Mouse (Mus musculus): ENCODE results near the gene Ctnnb1. TPM values are rescaled to one million over a fixed set of nuclear protein-coding genes. Genes with fewer than 3 reads are reported as not detected.
A peak's percentile ranks its signal among the peaks of the same experiment; 100 is the strongest.

The Ctnnb1 gene
- polyA plus RNA-seq, 1 experiment from 2014 or later: 338 TPM

DNA sequence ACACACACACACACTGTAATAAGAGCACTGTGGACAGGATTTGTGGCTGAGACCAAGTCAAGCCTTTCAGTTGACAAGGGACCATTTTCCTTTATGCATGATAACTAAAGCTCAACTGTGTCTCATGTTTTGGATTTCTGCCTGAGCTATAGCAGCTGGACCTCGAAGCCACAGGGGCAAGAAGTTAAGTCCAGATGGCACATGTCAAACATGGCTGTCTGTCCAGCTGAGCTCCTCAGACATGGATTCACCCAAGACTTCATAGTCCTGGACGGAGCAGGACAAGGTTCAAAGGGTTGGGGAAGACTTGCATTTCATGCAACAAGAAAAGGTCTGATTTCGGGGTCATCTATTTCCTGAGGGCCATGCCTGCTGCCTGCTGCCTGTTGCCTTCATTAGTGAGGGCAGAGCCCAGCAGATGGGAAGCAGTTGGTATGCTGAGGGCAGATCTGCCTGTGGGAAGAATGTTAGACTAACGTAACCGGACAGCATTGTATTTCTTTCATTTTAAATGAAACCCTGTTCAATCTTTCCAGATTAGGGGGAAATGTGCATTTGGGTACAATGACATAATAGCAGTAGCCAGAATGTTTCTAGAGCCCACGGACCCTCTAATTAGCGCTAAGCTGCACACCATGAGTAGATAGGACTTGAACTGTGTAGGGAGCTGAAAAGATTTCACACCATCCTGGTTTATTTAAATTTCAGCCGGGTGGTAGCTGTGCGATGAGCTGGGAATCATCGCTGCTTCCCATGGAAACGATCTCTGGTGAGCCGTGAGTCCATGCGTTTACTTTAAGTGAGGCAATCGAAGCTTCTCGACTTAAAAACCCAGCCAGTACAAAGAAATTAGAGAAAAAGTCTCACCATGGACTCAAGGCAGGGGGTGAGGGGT lies 61.0 kb downstream of the Ctnnb1 start:
- ATAC-seq (ENCODE audit: low read depth): no peak
- Histone ChIP-seq H3K9me3 (ENCODE audit: control insufficient read depth, low read length) (no peaks in the 10 kb centered on the region), H3K27ac (ENCODE audit: low read depth, low read length) (no peak overlapping the region), H3K4me2 (ENCODE audit: low read depth, low read length) (no peak overlapping the region), H3K36me3 (ENCODE audit: control insufficient read depth, insufficient read depth, low read length) (no peaks in the 10 kb centered on the region), H3K4me1 (ENCODE audit: control insufficient read depth, insufficient read depth, low read length) (peaks cover 23% of the 10 kb centered on the region; the same call in 1 of the 2 replicates), H3K9ac (replicated peaks; ENCODE audit: low read depth, low read length) (no peak overlapping the region), H3K4me3 (ENCODE audit: low read depth, low read length) (no peak overlapping the region), H3K27me3 (ENCODE audit: control insufficient read depth, insufficient read depth, low read length) (no peaks in the 10 kb centered on the region)
- 49% methylated on average over 15 of the region's 15 CpGs for WGBS

DNA sequence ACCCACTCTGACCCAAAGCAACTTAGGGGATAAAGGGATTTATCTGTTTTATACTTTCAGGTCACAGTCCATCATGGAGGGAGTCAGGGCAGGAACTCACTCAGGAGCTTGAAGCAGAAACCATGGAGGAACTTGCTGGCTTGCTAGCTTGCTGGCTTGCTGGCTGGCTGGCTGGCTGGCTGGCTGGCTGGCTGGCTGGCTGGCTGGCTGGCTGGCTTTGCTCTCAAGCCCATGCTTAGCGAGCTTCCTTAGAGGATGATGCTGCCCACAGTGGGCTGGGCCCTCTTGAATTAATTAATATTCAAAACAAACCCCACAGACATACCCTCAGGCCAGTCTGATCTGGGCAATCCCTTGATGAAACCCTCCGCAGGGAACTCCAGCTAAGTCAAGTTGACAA lies 62.8 kb downstream of the Ctnnb1 start:
- Histone ChIP-seq H3K36me3 (ENCODE audit: control insufficient read depth, insufficient read depth, low read length) (no peaks in the 10 kb centered on the region), H3K9me3 (ENCODE audit: control insufficient read depth, low read length) (no peaks in the 10 kb centered on the region), H3K27me3 (ENCODE audit: control insufficient read depth, insufficient read depth, low read length) (no peaks in the 10 kb centered on the region), H3K9ac (replicated peaks; ENCODE audit: low read depth, low read length) (no peak overlapping the region), H3K4me2 (ENCODE audit: low read depth, low read length) (no peak overlapping the region), H3K27ac (ENCODE audit: low read depth, low read length) (no peak overlapping the region), H3K4me1 (ENCODE audit: control insufficient read depth, insufficient read depth, low read length) (peaks cover 23% of the 10 kb centered on the region; the same call in 1 of the 2 replicates), H3K4me3 (ENCODE audit: low read depth, low read length) (no peak overlapping the region)
- ATAC-seq (ENCODE audit: low read depth): no peak
- 75% methylated on average over 2 of the region's 2 CpGs for WGBS

DNA sequence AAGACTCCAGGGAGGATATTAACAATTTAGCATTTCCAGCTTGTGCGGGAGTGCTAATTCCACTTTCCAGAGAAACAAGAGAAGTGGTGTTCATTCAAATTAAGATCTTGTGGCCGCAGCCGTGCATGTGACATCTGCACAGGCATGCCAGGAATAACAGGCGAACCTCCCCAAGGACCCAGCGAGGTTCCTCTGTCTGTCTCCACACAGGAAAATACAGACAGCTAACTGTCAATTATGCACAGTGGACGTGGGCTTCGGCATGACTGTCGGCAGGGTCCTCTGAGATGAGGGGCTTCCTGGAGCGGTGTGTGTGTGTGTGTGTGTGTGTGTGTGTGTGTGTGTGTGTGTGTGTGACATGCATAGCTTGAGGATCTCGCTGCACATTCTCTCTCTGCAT lies 64.0 kb downstream of the Ctnnb1 start:
- peaks cover 19% of the 10 kb centered on the region; the same call in 1 of the 2 replicates for H3K4me1 ChIP-seq (ENCODE audit: control insufficient read depth, insufficient read depth, low read length)
- no peak overlapping the region for H3K4me3 ChIP-seq (ENCODE audit: low read depth, low read length)
- no peaks in the 10 kb centered on the region for H3K9me3 ChIP-seq (ENCODE audit: control insufficient read depth, low read length)
- H3K36me3 ChIP-seq (ENCODE audit: control insufficient read depth, insufficient read depth, low read length): no peaks in the 10 kb centered on the region
- peak overlapping the region; percentile 34; the same call in 1 of the 2 replicates for H3K27ac ChIP-seq (ENCODE audit: low read depth, low read length)
- H3K9ac ChIP-seq (replicated peaks; ENCODE audit: low read depth, low read length): no peak overlapping the region
- H3K27me3 ChIP-seq (ENCODE audit: control insufficient read depth, insufficient read depth, low read length): no peaks in the 10 kb centered on the region
- no peak overlapping the region for H3K4me2 ChIP-seq (ENCODE audit: low read depth, low read length)
- WGBS: 35% methylated on average over 10 of the region's 10 CpGs
- no peak for ATAC-seq (ENCODE audit: low read depth)

DNA sequence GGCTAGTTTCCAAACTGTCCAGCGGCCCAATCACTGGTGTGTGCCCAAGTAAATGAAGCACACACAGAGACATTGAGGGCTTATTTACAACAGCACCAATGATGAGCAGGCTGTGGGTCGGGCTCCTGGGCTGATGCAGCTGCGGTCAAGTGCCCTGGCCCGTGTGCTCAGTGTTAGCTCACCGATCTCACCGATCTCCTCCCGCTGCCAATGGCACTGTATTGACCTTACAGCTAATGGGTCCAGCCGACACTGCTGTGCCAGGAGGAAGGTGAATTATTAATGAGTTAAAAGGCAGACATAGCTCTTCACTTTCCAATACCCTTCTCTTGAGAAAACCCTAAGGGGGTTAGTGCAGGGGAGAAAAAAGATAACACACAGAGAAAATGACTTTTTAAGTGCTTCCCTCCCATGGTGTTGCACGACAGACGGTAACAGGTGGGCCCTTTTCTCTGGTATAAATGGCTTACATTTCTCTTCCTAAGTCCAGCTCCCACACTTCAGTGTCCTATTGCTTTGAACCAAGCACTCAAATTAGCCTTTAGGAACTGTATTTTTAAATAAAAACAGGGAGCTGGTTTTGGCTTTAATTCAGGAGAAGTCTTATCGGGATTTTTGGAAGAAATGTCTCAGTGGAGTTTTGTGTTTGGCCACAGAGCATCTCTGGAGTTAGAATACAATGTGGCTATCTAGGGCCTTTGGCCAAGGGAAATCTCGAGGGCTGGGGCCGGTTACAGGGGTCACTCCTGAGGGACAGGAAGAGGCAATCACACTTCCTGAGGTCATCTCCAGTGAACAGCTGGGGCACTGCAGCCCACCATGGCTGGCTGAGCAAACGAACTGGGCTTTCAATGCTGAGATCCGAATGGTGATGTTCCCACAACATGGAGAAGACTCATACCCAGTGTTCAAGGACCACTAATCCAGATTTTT lies 65.5 kb downstream of the Ctnnb1 start:
- Histone ChIP-seq H3K36me3 (ENCODE audit: control insufficient read depth, insufficient read depth, low read length) (no peaks in the 10 kb centered on the region), H3K27me3 (ENCODE audit: control insufficient read depth, insufficient read depth, low read length) (no peaks in the 10 kb centered on the region), H3K9ac (replicated peaks; ENCODE audit: low read depth, low read length) (no peak overlapping the region), H3K4me2 (ENCODE audit: low read depth, low read length) (no peak overlapping the region), H3K27ac (ENCODE audit: low read depth, low read length) (no peak overlapping the region), H3K9me3 (ENCODE audit: control insufficient read depth, low read length) (no peaks in the 10 kb centered on the region), H3K4me3 (ENCODE audit: low read depth, low read length) (no peak overlapping the region), H3K4me1 (ENCODE audit: control insufficient read depth, insufficient read depth, low read length) (peaks cover 11% of the 10 kb centered on the region; the same call in 1 of the 2 replicates)
- no peak for ATAC-seq (ENCODE audit: low read depth)
- 67% methylated on average over 15 of the region's 15 CpGs for WGBS

DNA sequence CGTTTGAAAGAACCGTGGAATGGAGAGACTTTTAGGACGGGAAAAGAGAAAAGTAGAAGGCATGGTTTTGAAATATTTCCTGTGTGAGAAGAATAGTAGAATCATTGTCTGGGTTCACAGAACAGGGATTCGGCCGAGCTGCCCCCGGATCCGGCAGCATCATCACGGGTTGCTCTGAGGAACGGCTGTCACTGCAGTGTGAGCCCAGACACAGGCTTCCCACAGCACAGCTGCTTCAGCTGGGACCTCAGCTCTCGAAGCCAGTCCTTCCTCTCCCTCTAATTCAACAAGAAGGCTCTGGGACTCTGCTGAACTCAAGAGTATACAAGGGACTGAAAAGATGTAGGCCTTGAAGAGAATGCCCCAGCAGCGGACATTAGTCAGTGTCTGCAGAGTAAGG lies 69.7 kb downstream of the Ctnnb1 start:
- Histone ChIP-seq H3K4me1 (ENCODE audit: control insufficient read depth, insufficient read depth, low read length) (peaks cover 7% of the 10 kb centered on the region; the same call in 1 of the 2 replicates), H3K27ac (ENCODE audit: low read depth, low read length) (no peak overlapping the region), H3K9ac (replicated peaks; ENCODE audit: low read depth, low read length) (no peak overlapping the region)

DNA sequence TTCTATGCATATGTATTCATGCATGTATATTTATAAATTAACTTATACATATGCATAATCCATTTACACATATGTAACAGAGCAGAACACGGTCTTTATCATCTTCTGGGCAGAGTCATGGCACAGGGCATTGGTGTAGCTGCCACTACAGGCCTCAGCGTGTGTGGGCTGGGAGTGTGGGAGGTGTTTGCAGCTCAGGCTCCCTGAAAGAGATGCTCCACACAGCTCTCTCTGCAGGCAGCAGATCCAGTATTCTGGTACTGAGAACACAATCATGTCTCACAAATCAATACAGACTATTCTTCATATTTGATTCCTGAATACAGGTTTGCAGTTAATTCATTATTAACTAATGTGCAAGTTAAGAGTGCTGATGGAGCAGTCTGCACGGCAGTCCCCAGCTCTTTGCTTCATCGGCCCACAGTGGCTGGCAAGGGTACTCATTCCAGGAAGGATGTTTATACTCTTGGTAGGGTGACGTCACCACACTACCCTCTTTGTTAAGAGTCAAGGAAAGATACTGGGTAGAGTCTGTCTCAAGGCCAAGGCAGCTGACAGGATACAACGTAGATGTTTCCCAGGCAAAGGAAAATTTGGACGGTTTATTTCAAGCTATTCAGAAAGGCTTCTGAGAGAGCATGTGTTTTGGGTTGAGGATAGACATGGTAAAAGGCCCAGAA lies 71.8 kb downstream of the Ctnnb1 start:
- Histone ChIP-seq H3K9ac (replicated peaks; ENCODE audit: low read depth, low read length) (no peak overlapping the region), H3K36me3 (ENCODE audit: control insufficient read depth, insufficient read depth, low read length) (no peaks in the 10 kb centered on the region), H3K27ac (ENCODE audit: low read depth, low read length) (0 out of 2 replicates have a peak overlapping the region, but pooled peaks have one; percentile 41), H3K4me3 (ENCODE audit: low read depth, low read length) (no peak overlapping the region), H3K4me1 (ENCODE audit: control insufficient read depth, insufficient read depth, low read length) (0 out of 2 replicates have a peak, but pooled peaks cover 3% of the 10 kb centered on the region), H3K9me3 (ENCODE audit: control insufficient read depth, low read length) (no peaks in the 10 kb centered on the region), H3K27me3 (ENCODE audit: control insufficient read depth, insufficient read depth, low read length) (no peaks in the 10 kb centered on the region), H3K4me2 (ENCODE audit: low read depth, low read length) (no peak overlapping the region)
- WGBS: 67% methylated on average over 7 of the region's 7 CpGs
- 0 out of 2 replicates have a peak, but pooled peaks have one; percentile 49 for ATAC-seq (ENCODE audit: low read depth)

More for the DNA sequence above, 69.7 kb downstream of the Ctnnb1 start:
- no peaks in the 10 kb centered on the region for H3K27me3 ChIP-seq (ENCODE audit: control insufficient read depth, insufficient read depth, low read length)
- no peaks in the 10 kb centered on the region for H3K9me3 ChIP-seq (ENCODE audit: control insufficient read depth, low read length)
- H3K36me3 ChIP-seq (ENCODE audit: control insufficient read depth, insufficient read depth, low read length): no peaks in the 10 kb centered on the region
- no peak overlapping the region for H3K4me3 ChIP-seq (ENCODE audit: low read depth, low read length)
- no peak overlapping the region for H3K4me2 ChIP-seq (ENCODE audit: low read depth, low read length)
- 71% methylated on average over 11 of the region's 11 CpGs for WGBS
- no peak for ATAC-seq (ENCODE audit: low read depth)

DNA sequence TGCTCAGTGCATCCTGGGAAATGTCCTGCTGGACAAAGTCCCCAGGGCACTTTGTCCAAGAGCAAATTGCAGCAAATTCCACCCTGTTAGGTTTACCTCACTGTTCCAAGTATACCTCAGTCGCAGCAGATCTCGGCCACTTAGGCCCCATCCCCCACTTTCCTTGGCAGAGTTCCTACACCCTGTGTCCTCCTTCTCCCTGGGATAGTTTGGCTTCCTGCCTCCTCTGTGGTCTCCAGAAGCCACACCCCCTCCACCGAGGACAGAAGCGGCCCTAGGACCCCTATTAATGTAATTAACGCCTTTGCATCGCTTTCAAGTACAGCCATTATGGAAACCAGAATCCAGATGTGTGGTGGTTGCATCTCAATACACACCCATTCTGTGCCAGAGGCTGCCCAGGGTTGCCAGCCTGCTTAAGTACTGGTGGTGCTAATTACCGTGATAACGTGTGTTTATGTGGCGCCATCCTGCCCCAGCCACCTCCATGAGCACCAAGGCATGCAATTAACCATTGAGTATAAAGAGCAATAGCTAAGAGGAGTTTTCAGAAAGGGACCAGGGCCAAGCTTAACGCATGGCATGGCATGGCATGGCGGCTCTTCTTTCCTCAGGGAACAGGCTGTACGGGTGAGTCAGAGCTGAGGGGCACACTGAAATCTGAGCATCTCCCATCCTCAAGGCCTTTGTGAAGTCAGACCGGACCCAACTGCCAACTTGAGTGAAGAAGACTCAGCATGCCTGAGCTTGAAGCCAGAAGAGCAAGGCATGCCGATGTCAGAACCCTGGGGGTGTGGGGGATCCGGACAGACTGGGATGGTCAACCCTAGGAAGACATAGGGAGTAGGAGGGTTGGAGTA lies 72.9 kb downstream of the Ctnnb1 start:
- Histone ChIP-seq H3K4me1 (ENCODE audit: control insufficient read depth, insufficient read depth, low read length) (0 out of 2 replicates have a peak, but pooled peaks cover 3% of the 10 kb centered on the region), H3K36me3 (ENCODE audit: control insufficient read depth, insufficient read depth, low read length) (no peaks in the 10 kb centered on the region), H3K4me3 (ENCODE audit: low read depth, low read length) (no peak overlapping the region), H3K27me3 (ENCODE audit: control insufficient read depth, insufficient read depth, low read length) (no peaks in the 10 kb centered on the region), H3K9ac (replicated peaks; ENCODE audit: low read depth, low read length) (no peak overlapping the region), H3K27ac (ENCODE audit: low read depth, low read length) (no peak overlapping the region), H3K4me2 (ENCODE audit: low read depth, low read length) (no peak overlapping the region), H3K9me3 (ENCODE audit: control insufficient read depth, low read length) (no peaks in the 10 kb centered on the region)
- peak; percentile 58; the same call in 1 of the 2 replicates for ATAC-seq (ENCODE audit: low read depth)
- WGBS: 56% methylated on average over 15 of the region's 15 CpGs

DNA sequence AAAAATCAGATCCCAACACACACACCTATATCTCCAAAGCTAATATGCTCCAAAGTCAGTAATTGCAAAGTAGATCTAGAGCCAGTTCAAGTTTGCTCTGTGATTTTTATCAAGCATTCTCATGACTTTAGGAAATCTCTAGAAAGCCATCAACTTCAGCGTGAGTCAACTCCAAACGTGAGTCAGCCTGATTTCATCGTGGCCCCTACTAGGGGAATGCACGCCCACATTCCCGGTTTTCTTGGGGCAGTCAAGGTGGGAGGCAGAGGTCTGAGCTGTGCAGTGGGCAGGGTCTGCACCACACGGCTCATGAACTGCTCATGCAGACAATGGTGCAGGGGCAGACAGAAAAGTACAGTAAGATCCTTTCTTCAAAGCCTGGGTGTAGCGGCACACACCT lies 76.9 kb downstream of the Ctnnb1 start:
- Histone ChIP-seq H3K4me2 (ENCODE audit: low read depth, low read length) (no peak overlapping the region), H3K27me3 (ENCODE audit: control insufficient read depth, insufficient read depth, low read length) (no peaks in the 10 kb centered on the region), H3K4me3 (ENCODE audit: low read depth, low read length) (no peak overlapping the region), H3K4me1 (ENCODE audit: control insufficient read depth, insufficient read depth, low read length) (0 out of 2 replicates have a peak, but pooled peaks cover 3% of the 10 kb centered on the region), H3K36me3 (ENCODE audit: control insufficient read depth, insufficient read depth, low read length) (no peaks in the 10 kb centered on the region), H3K27ac (ENCODE audit: low read depth, low read length) (no peak overlapping the region), H3K9me3 (ENCODE audit: control insufficient read depth, low read length) (no peaks in the 10 kb centered on the region), H3K9ac (replicated peaks; ENCODE audit: low read depth, low read length) (no peak overlapping the region)
- 86% methylated on average over 7 of the region's 7 CpGs for WGBS
- no peak for ATAC-seq (ENCODE audit: low read depth)

All from neural tube, embryonic 14.5 days (tissue).